Mouse (Mus musculus): Measurements from ENCODE around the gene Slc25a35. TPM values are rescaled to one million over a fixed set of nuclear protein-coding genes. Genes with fewer than 3 reads are reported as not detected.

The Slc25a35 gene
- polyA plus RNA-seq, 1 experiment: 46.2 TPM

GRCm38 (mm10) chr11:68953903-68954302, 14.0 kb upstream of the Slc25a35 start:
- H3K4me1 ChIP-seq (ENCODE audit: control insufficient read depth, insufficient read depth, low read length): no peaks in the 10 kb centered on the region
- no peak for DNase-seq
- 41% methylated on average over 13 of the region's 13 CpGs for WGBS
- H3K27me3 ChIP-seq (replicated peaks; ENCODE audit: control insufficient read depth, insufficient read depth, low read length): no peaks in the 10 kb centered on the region
- H3K4me3 ChIP-seq (ENCODE audit: insufficient read depth, low read depth, low read length): peak overlapping the region; percentile 9; the same call in 1 of the 2 replicates
- no peaks in the 10 kb centered on the region for H3K36me3 ChIP-seq (ENCODE audit: control insufficient read depth, insufficient read depth, low read length)
- no peak for TF ChIP-seq POLR2A (IDR thresholded peaks at IDR 0.05; ENCODE audit: low read depth, low read length)
- no peak for TF ChIP-seq CTCF (conservative IDR thresholded peaks at IDR 0.05; ENCODE audit: insufficient read depth, insufficient read length, low read depth, low read length)
- no peak overlapping the region for H3K27ac ChIP-seq (ENCODE audit: insufficient read depth, low read depth, low read length)

GRCm38 (mm10) chr11:68954408-68954807, 13.5 kb upstream of the Slc25a35 start:
- Histone ChIP-seq H3K4me1 (ENCODE audit: control insufficient read depth, insufficient read depth, low read length) (no peaks in the 10 kb centered on the region), H3K27ac (ENCODE audit: insufficient read depth, low read depth, low read length) (no peak overlapping the region), H3K36me3 (ENCODE audit: control insufficient read depth, insufficient read depth, low read length) (no peaks in the 10 kb centered on the region), H3K4me3 (ENCODE audit: insufficient read depth, low read depth, low read length) (peak overlapping the region; percentile 33), H3K27me3 (replicated peaks; ENCODE audit: control insufficient read depth, insufficient read depth, low read length) (no peaks in the 10 kb centered on the region)
- no peak for DNase-seq
- TF ChIP-seq CTCF (conservative IDR thresholded peaks at IDR 0.05; ENCODE audit: insufficient read depth, insufficient read length, low read depth, low read length) (no peak), POLR2A (IDR thresholded peaks at IDR 0.05; ENCODE audit: low read depth, low read length) (no peak)
- 7% methylated on average over 17 of the region's 17 CpGs for WGBS

- Histone ChIP-seq H3K27ac (ENCODE audit: insufficient read depth, low read depth, low read length) (peak overlapping the region; percentile 71), H3K4me1 (ENCODE audit: control insufficient read depth, insufficient read depth, low read length) (no peaks in the 10 kb centered on the region), H3K27me3 (replicated peaks; ENCODE audit: control insufficient read depth, insufficient read depth, low read length) (no peaks in the 10 kb centered on the region), H3K36me3 (ENCODE audit: control insufficient read depth, insufficient read depth, low read length) (no peaks in the 10 kb centered on the region), H3K4me3 (ENCODE audit: insufficient read depth, low read depth, low read length) (peak overlapping the region; percentile 46)
- DNase-seq: no peak
- 56% methylated on average over 5 of the region's 5 CpGs for WGBS
- no peak for TF ChIP-seq POLR2A (IDR thresholded peaks at IDR 0.05; ENCODE audit: low read depth, low read length)
- TF ChIP-seq CTCF (conservative IDR thresholded peaks at IDR 0.05; ENCODE audit: insufficient read depth, insufficient read length, low read depth, low read length): no peak
Observed at GRCm38 (mm10) chr11:68955473-68955872, 12.5 kb upstream of the Slc25a35 start.

GRCm38 (mm10) chr11:68956107-68956506, 11.8 kb upstream of the Slc25a35 start:
- Histone ChIP-seq H3K36me3 (ENCODE audit: control insufficient read depth, insufficient read depth, low read length) (no peaks in the 10 kb centered on the region), H3K27ac (ENCODE audit: insufficient read depth, low read depth, low read length) (peak overlapping the region; percentile 71), H3K4me3 (ENCODE audit: insufficient read depth, low read depth, low read length) (peak overlapping the region; percentile 76), H3K4me1 (ENCODE audit: control insufficient read depth, insufficient read depth, low read length) (no peaks in the 10 kb centered on the region), H3K27me3 (replicated peaks; ENCODE audit: control insufficient read depth, insufficient read depth, low read length) (no peaks in the 10 kb centered on the region)
- TF ChIP-seq CTCF (conservative IDR thresholded peaks at IDR 0.05; ENCODE audit: insufficient read depth, insufficient read length, low read depth, low read length) (no peak), POLR2A (IDR thresholded peaks at IDR 0.05; ENCODE audit: low read depth, low read length) (no peak)
- peak; percentile 79 for DNase-seq
- WGBS: 35% methylated on average over 3 of the region's 3 CpGs

GRCm38 (mm10) chr11:68956697-68957096, 11.2 kb upstream of the Slc25a35 start:
- no peaks in the 10 kb centered on the region for H3K27me3 ChIP-seq (replicated peaks; ENCODE audit: control insufficient read depth, insufficient read depth, low read length)
- peak; percentile 60 for DNase-seq
- no peak for TF ChIP-seq CTCF (conservative IDR thresholded peaks at IDR 0.05; ENCODE audit: insufficient read depth, insufficient read length, low read depth, low read length)
- TF ChIP-seq POLR2A (IDR thresholded peaks at IDR 0.05; ENCODE audit: low read depth, low read length): no peak
- H3K27ac ChIP-seq (ENCODE audit: insufficient read depth, low read depth, low read length): peak overlapping the region; percentile 61
- H3K4me3 ChIP-seq (ENCODE audit: insufficient read depth, low read depth, low read length): peak overlapping the region; percentile 76
- WGBS: 44% methylated on average over 13 of the region's 13 CpGs
- no peaks in the 10 kb centered on the region for H3K36me3 ChIP-seq (ENCODE audit: control insufficient read depth, insufficient read depth, low read length)
- no peaks in the 10 kb centered on the region for H3K4me1 ChIP-seq (ENCODE audit: control insufficient read depth, insufficient read depth, low read length)

GRCm38 (mm10) chr11:68957308-68957707, 10.6 kb upstream of the Slc25a35 start, which contains the start of gene Arhgef15:
Arhgef15 (minus strand) TSS chr11:68957480.
- 64% methylated on average over 8 of the region's 8 CpGs for WGBS
- no peak for TF ChIP-seq CTCF (conservative IDR thresholded peaks at IDR 0.05; ENCODE audit: insufficient read depth, insufficient read length, low read depth, low read length)
- no peak for TF ChIP-seq POLR2A (IDR thresholded peaks at IDR 0.05; ENCODE audit: low read depth, low read length)
- Histone ChIP-seq H3K27ac (ENCODE audit: insufficient read depth, low read depth, low read length) (peak within 1 kb of the TSS; percentile 80), H3K36me3 (ENCODE audit: control insufficient read depth, insufficient read depth, low read length) (no peaks in the 10 kb centered on the region), H3K4me3 (ENCODE audit: insufficient read depth, low read depth, low read length) (peak within 1 kb of the TSS; percentile 76), H3K4me1 (ENCODE audit: control insufficient read depth, insufficient read depth, low read length) (peaks cover 3% of the 10 kb centered on the region; the same call in 1 of the 2 replicates), H3K27me3 (replicated peaks; ENCODE audit: control insufficient read depth, insufficient read depth, low read length) (no peaks in the 10 kb centered on the region)
- DNase-seq: peak; percentile 47

- TF ChIP-seq CTCF (conservative IDR thresholded peaks at IDR 0.05; ENCODE audit: insufficient read depth, insufficient read length, low read depth, low read length) (no peak), POLR2A (IDR thresholded peaks at IDR 0.05; ENCODE audit: low read depth, low read length) (no peak)
- 88% methylated on average over 1 of the region's 1 CpGs for WGBS
- H3K4me3 ChIP-seq (ENCODE audit: insufficient read depth, low read depth, low read length): no peak overlapping the region
Observed at GRCm38 (mm10) chr11:68957971-68958370, 10.0 kb upstream of the Slc25a35 start.

More at GRCm38 (mm10) chr11:68957971-68958370, 10.0 kb upstream of the Slc25a35 start:
- no peak for DNase-seq
- H3K27ac ChIP-seq (ENCODE audit: insufficient read depth, low read depth, low read length): no peak overlapping the region
- H3K4me1 ChIP-seq (ENCODE audit: control insufficient read depth, insufficient read depth, low read length): peaks cover 3% of the 10 kb centered on the region
- H3K36me3 ChIP-seq (ENCODE audit: control insufficient read depth, insufficient read depth, low read length): no peaks in the 10 kb centered on the region
- no peaks in the 10 kb centered on the region for H3K27me3 ChIP-seq (replicated peaks; ENCODE audit: control insufficient read depth, insufficient read depth, low read length)
